Mouse (Mus musculus): ENCODE results near the gene Amotl2. TPM values are rescaled to one million over a fixed set of nuclear protein-coding genes. Genes with fewer than 3 reads are reported as not detected.
"Not testable (repeated sequence)": the region's sequence is repeated elsewhere in the genome, so short reads cannot be mapped to it uniquely, and the experiment has no call there.

Gene Amotl2
- polyA plus RNA-seq, 1 experiment from 2014 or later: 34.3 TPM

GRCm38 (mm10) chr9:102755161-102755560 lies 38.7 kb downstream of the Amotl2 start:
- Histone ChIP-seq H3K9ac (ENCODE audit: low read length) (no peak overlapping the region), H3K4me3 (ENCODE audit: low read depth, low read length) (no peak overlapping the region), H3K27ac (replicated peaks; ENCODE audit: low read depth, low read length) (no peak overlapping the region), H3K4me2 (ENCODE audit: low read depth, severe bottlenecking) (no peak overlapping the region), H3K4me1 (ENCODE audit: control insufficient read depth, insufficient read depth, low read length) (no peaks in the 10 kb centered on the region), H3K36me3 (ENCODE audit: control insufficient read depth, insufficient read depth, low read length) (no peaks in the 10 kb centered on the region), H3K9me3 (ENCODE audit: control insufficient read depth, low read length) (no peaks in the 10 kb centered on the region), H3K27me3 (ENCODE audit: control insufficient read depth, insufficient read depth, low read length) (no peaks in the 10 kb centered on the region)
- ATAC-seq (ENCODE audit: insufficient number of reproducible peaks, low FRiP score, low TSS enrichment, low read depth): no peak
- 78% methylated on average over 4 of the region's 4 CpGs for WGBS
- no peak for DNase-seq (ENCODE audit: low spot score)

GRCm38 (mm10) chr9:102755591-102756270 lies 39.3 kb downstream of the Amotl2 start:
- Histone ChIP-seq H3K4me3 (ENCODE audit: low read depth, low read length) (no peak overlapping the region), H3K27me3 (ENCODE audit: control insufficient read depth, insufficient read depth, low read length) (no peaks in the 10 kb centered on the region), H3K4me1 (ENCODE audit: control insufficient read depth, insufficient read depth, low read length) (no peaks in the 10 kb centered on the region), H3K9me3 (ENCODE audit: control insufficient read depth, low read length) (no peaks in the 10 kb centered on the region), H3K4me2 (ENCODE audit: low read depth, severe bottlenecking) (no peak overlapping the region), H3K27ac (replicated peaks; ENCODE audit: low read depth, low read length) (no peak overlapping the region), H3K9ac (ENCODE audit: low read length) (no peak overlapping the region), H3K36me3 (ENCODE audit: control insufficient read depth, insufficient read depth, low read length) (no peaks in the 10 kb centered on the region)
- WGBS: 73% methylated on average over 9 of the region's 9 CpGs
- DNase-seq (ENCODE audit: low spot score) (no peak), ATAC-seq (ENCODE audit: insufficient number of reproducible peaks, low FRiP score, low TSS enrichment, low read depth) (no peak)

- no peak overlapping the region for H3K27ac ChIP-seq (replicated peaks; ENCODE audit: low read depth, low read length)
- WGBS: 72% methylated on average over 14 of the region's 14 CpGs
- no peaks in the 10 kb centered on the region for H3K4me1 ChIP-seq (ENCODE audit: control insufficient read depth, insufficient read depth, low read length)
- DNase-seq (ENCODE audit: low spot score): no peak
- H3K9me3 ChIP-seq (ENCODE audit: control insufficient read depth, low read length): no peaks in the 10 kb centered on the region
- no peaks in the 10 kb centered on the region for H3K36me3 ChIP-seq (ENCODE audit: control insufficient read depth, insufficient read depth, low read length)
- no peak overlapping the region for H3K9ac ChIP-seq (ENCODE audit: low read length)
- H3K4me3 ChIP-seq (ENCODE audit: low read depth, low read length): no peak overlapping the region
- no peak for ATAC-seq (ENCODE audit: insufficient number of reproducible peaks, low FRiP score, low TSS enrichment, low read depth)
- H3K4me2 ChIP-seq (ENCODE audit: low read depth, severe bottlenecking): no peak overlapping the region
- H3K27me3 ChIP-seq (ENCODE audit: control insufficient read depth, insufficient read depth, low read length): no peaks in the 10 kb centered on the region
These were observed 39.9 kb downstream of the Amotl2 start for GRCm38 (mm10) chr9:102756352-102756751.

- no peaks in the 10 kb centered on the region for H3K27me3 ChIP-seq (ENCODE audit: control insufficient read depth, insufficient read depth, low read length)
- no peak overlapping the region for H3K27ac ChIP-seq (replicated peaks; ENCODE audit: low read depth, low read length)
- WGBS: 36% methylated on average over 1 of the region's 1 CpGs
- H3K9ac ChIP-seq (ENCODE audit: low read length): no peak overlapping the region
- H3K36me3 ChIP-seq (ENCODE audit: control insufficient read depth, insufficient read depth, low read length): no peaks in the 10 kb centered on the region
- H3K9me3 ChIP-seq (ENCODE audit: control insufficient read depth, low read length): no peaks in the 10 kb centered on the region
- H3K4me2 ChIP-seq (ENCODE audit: low read depth, severe bottlenecking): no peak overlapping the region
- no peak for DNase-seq (ENCODE audit: low spot score)
- no peaks in the 10 kb centered on the region for H3K4me1 ChIP-seq (ENCODE audit: control insufficient read depth, insufficient read depth, low read length)
- no peak for ATAC-seq (ENCODE audit: insufficient number of reproducible peaks, low FRiP score, low TSS enrichment, low read depth)
- H3K4me3 ChIP-seq (ENCODE audit: low read depth, low read length): no peak overlapping the region
These were observed 42.4 kb downstream of the Amotl2 start for GRCm38 (mm10) chr9:102758851-102759250.

GRCm38 (mm10) chr9:102759581-102760001 lies 43.1 kb downstream of the Amotl2 start:
- Histone ChIP-seq H3K36me3 (ENCODE audit: control insufficient read depth, insufficient read depth, low read length) (no peaks in the 10 kb centered on the region), H3K27ac (replicated peaks; ENCODE audit: low read depth, low read length) (no peak overlapping the region), H3K4me2 (ENCODE audit: low read depth, severe bottlenecking) (no peak overlapping the region), H3K4me3 (ENCODE audit: low read depth, low read length) (no peak overlapping the region), H3K4me1 (ENCODE audit: control insufficient read depth, insufficient read depth, low read length) (no peaks in the 10 kb centered on the region), H3K27me3 (ENCODE audit: control insufficient read depth, insufficient read depth, low read length) (no peaks in the 10 kb centered on the region), H3K9me3 (ENCODE audit: control insufficient read depth, low read length) (no peaks in the 10 kb centered on the region), H3K9ac (ENCODE audit: low read length) (no peak overlapping the region)
- DNase-seq (ENCODE audit: low spot score) (no peak), ATAC-seq (ENCODE audit: insufficient number of reproducible peaks, low FRiP score, low TSS enrichment, low read depth) (no peak)
- WGBS: 58% methylated on average over 5 of the region's 5 CpGs

- 92% methylated on average over 7 of the region's 7 CpGs for WGBS
- DNase-seq (ENCODE audit: low spot score) (no peak), ATAC-seq (ENCODE audit: insufficient number of reproducible peaks, low FRiP score, low TSS enrichment, low read depth) (no peak)
- Histone ChIP-seq H3K9me3 (ENCODE audit: control insufficient read depth, low read length) (no peaks in the 10 kb centered on the region), H3K36me3 (ENCODE audit: control insufficient read depth, insufficient read depth, low read length) (no peaks in the 10 kb centered on the region), H3K27ac (replicated peaks; ENCODE audit: low read depth, low read length) (no peak overlapping the region), H3K9ac (ENCODE audit: low read length) (no peak overlapping the region), H3K4me2 (ENCODE audit: low read depth, severe bottlenecking) (no peak overlapping the region), H3K4me1 (ENCODE audit: control insufficient read depth, insufficient read depth, low read length) (no peaks in the 10 kb centered on the region), H3K27me3 (ENCODE audit: control insufficient read depth, insufficient read depth, low read length) (no peaks in the 10 kb centered on the region), H3K4me3 (ENCODE audit: low read depth, low read length) (no peak overlapping the region)
These were observed 45.1 kb downstream of the Amotl2 start for GRCm38 (mm10) chr9:102761599-102761998.

GRCm38 (mm10) chr9:102762836-102763235 lies 46.4 kb downstream of the Amotl2 start:
- H3K4me3 ChIP-seq (ENCODE audit: low read depth, low read length): no peak overlapping the region
- no peak overlapping the region for H3K27ac ChIP-seq (replicated peaks; ENCODE audit: low read depth, low read length)
- H3K9ac ChIP-seq (ENCODE audit: low read length): no peak overlapping the region
- H3K27me3 ChIP-seq (ENCODE audit: control insufficient read depth, insufficient read depth, low read length): no peaks in the 10 kb centered on the region
- 72% methylated on average over 3 of the region's 3 CpGs for WGBS
- H3K9me3 ChIP-seq (ENCODE audit: control insufficient read depth, low read length): no peaks in the 10 kb centered on the region
- ATAC-seq (ENCODE audit: insufficient number of reproducible peaks, low FRiP score, low TSS enrichment, low read depth): no peak
- no peaks in the 10 kb centered on the region for H3K4me1 ChIP-seq (ENCODE audit: control insufficient read depth, insufficient read depth, low read length)
- H3K36me3 ChIP-seq (ENCODE audit: control insufficient read depth, insufficient read depth, low read length): no peaks in the 10 kb centered on the region
- H3K4me2 ChIP-seq (ENCODE audit: low read depth, severe bottlenecking): no peak overlapping the region
- DNase-seq (ENCODE audit: low spot score): no peak

GRCm38 (mm10) chr9:102763520-102763919 lies 47.0 kb downstream of the Amotl2 start:
- DNase-seq (ENCODE audit: low spot score): no peak
- no peak overlapping the region for H3K9ac ChIP-seq (ENCODE audit: low read length)
- no peak overlapping the region for H3K27ac ChIP-seq (replicated peaks; ENCODE audit: low read depth, low read length)
- no peaks in the 10 kb centered on the region for H3K9me3 ChIP-seq (ENCODE audit: control insufficient read depth, low read length)
- no peak overlapping the region for H3K4me3 ChIP-seq (ENCODE audit: low read depth, low read length)
- no peaks in the 10 kb centered on the region for H3K36me3 ChIP-seq (ENCODE audit: control insufficient read depth, insufficient read depth, low read length)
- H3K4me2 ChIP-seq (ENCODE audit: low read depth, severe bottlenecking): no peak overlapping the region
- no peak for ATAC-seq (ENCODE audit: insufficient number of reproducible peaks, low FRiP score, low TSS enrichment, low read depth)
- WGBS: 70% methylated on average over 8 of the region's 8 CpGs
- no peaks in the 10 kb centered on the region for H3K27me3 ChIP-seq (ENCODE audit: control insufficient read depth, insufficient read depth, low read length)
- no peaks in the 10 kb centered on the region for H3K4me1 ChIP-seq (ENCODE audit: control insufficient read depth, insufficient read depth, low read length)

GRCm38 (mm10) chr9:102764540-102764939 lies 48.1 kb downstream of the Amotl2 start:
- 91% methylated on average over 2 of the region's 2 CpGs for WGBS
- H3K4me3 ChIP-seq (ENCODE audit: low read depth, low read length); H3K27me3 ChIP-seq (ENCODE audit: control insufficient read depth, insufficient read depth, low read length): not testable (repeated sequence)

More at GRCm38 (mm10) chr9:102764540-102764939, 48.1 kb downstream of the Amotl2 start:
- H3K9ac ChIP-seq (ENCODE audit: low read length); H3K27ac ChIP-seq (replicated peaks; ENCODE audit: low read depth, low read length); H3K36me3 ChIP-seq (ENCODE audit: control insufficient read depth, insufficient read depth, low read length); H3K4me2 ChIP-seq (ENCODE audit: low read depth, severe bottlenecking); ATAC-seq (ENCODE audit: insufficient number of reproducible peaks, low FRiP score, low TSS enrichment, low read depth); DNase-seq (ENCODE audit: low spot score); H3K4me1 ChIP-seq (ENCODE audit: control insufficient read depth, insufficient read depth, low read length); H3K9me3 ChIP-seq (ENCODE audit: control insufficient read depth, low read length): not testable (repeated sequence)

All from limb, embryonic 11.5 days (tissue).